Mouse (Mus musculus): ENCODE measurements around the gene Calhm6. TPM values are rescaled to one million over a fixed set of nuclear protein-coding genes. Genes with fewer than 3 reads are reported as not detected.

The Calhm6 gene
- 0.93 TPM for polyA plus RNA-seq (2014; fragmentation: Illumina TruSeq; extraction: RNeasy Lipid Tissue Mini Kit (QIAGEN cat#74804); ENCODE audit: low read depth, low replicate concordance)

GRCm38 (mm10) chr10:34127392-34128378, at the start of gene Calhm6:
Gene Calhm6, minus strand, starts transcription at chr10:34127984.

GRCm38 (mm10) chr10:34096418-34096883, 31.3 kb downstream of the Calhm6 start, which contains the start of gene Calhm5:
Gene Calhm5, minus strand, starts transcription at chr10:34096519.

Other genes with a start within 250 kb of the Calhm6 start
- gene Rsph4a, start 222.9 kb downstream of the Calhm6 start, polyA plus RNA-seq (2014; fragmentation: Illumina TruSeq; extraction: RNeasy Lipid Tissue Mini Kit (QIAGEN cat#74804); ENCODE audit: low read depth, low replicate concordance) = 2.0 TPM
- gene Zup1, start 176.7 kb downstream of the Calhm6 start, polyA plus RNA-seq (2014; fragmentation: Illumina TruSeq; extraction: RNeasy Lipid Tissue Mini Kit (QIAGEN cat#74804); ENCODE audit: low read depth, low replicate concordance) = 50.6 TPM
- 286 TPM for gene Rwdd1, start 108.4 kb downstream of the Calhm6 start, polyA plus RNA-seq (2014; fragmentation: Illumina TruSeq; extraction: RNeasy Lipid Tissue Mini Kit (QIAGEN cat#74804); ENCODE audit: low read depth, low replicate concordance)
- gene Trappc3l, start 90.4 kb downstream of the Calhm6 start, polyA plus RNA-seq (2014; fragmentation: Illumina TruSeq; extraction: RNeasy Lipid Tissue Mini Kit (QIAGEN cat#74804); ENCODE audit: low read depth, low replicate concordance) = not detected
- not detected for gene Calhm4, start 83.7 kb downstream of the Calhm6 start, polyA plus RNA-seq (2014; fragmentation: Illumina TruSeq; extraction: RNeasy Lipid Tissue Mini Kit (QIAGEN cat#74804); ENCODE audit: low read depth, low replicate concordance)
- 0.76 TPM for gene Calhm5, start 31.5 kb downstream of the Calhm6 start, polyA plus RNA-seq (2014; fragmentation: Illumina TruSeq; extraction: RNeasy Lipid Tissue Mini Kit (QIAGEN cat#74804); ENCODE audit: low read depth, low replicate concordance)
- gene Dse, start 79.7 kb upstream of the Calhm6 start, polyA plus RNA-seq (2014; fragmentation: Illumina TruSeq; extraction: RNeasy Lipid Tissue Mini Kit (QIAGEN cat#74804); ENCODE audit: low read depth, low replicate concordance) = 13.1 TPM
- 101 TPM for gene Tspyl1, start 154.2 kb upstream of the Calhm6 start, polyA plus RNA-seq (2014; fragmentation: Illumina TruSeq; extraction: RNeasy Lipid Tissue Mini Kit (QIAGEN cat#74804); ENCODE audit: low read depth, low replicate concordance)
- gene Tspyl4, start 169.5 kb upstream of the Calhm6 start, polyA plus RNA-seq (2014; fragmentation: Illumina TruSeq; extraction: RNeasy Lipid Tissue Mini Kit (QIAGEN cat#74804); ENCODE audit: low read depth, low replicate concordance) = 46.5 TPM